Mouse (Mus musculus) large intestine, adult 2 months (tissue): Measurements from ENCODE around the gene Ppp1ca. TPM values are rescaled to one million over a fixed set of nuclear protein-coding genes. Genes with fewer than 3 reads are reported as not detected.

ENCODE experiments used
- DNase-seq: peaks from one replicate; pipeline ENCODE4 v3.0.0-alpha.2; 2012; ENCODE audit warnings: low read depth, low spot score
- WGBS: fragments of 180-500 bp; shearing (Covaris S2); methylation state at CpG from one replicate; pipeline ENCODE4 v1.1.7; 2018; 5-methylcytosine and 5-hydroxymethylcytosine counted together
- polyA plus RNA-seq: library from polyadenylated mRNA; depleted of rRNA; stranded (reverse); fragments of >200 nt; gene quantifications from 2 replicates; pipeline ENCODE4 v1.2.3, GENCODE M21; 2012

Ppp1ca gene
- polyA plus RNA-seq, 1 experiment, result 382 TPM

GRCm38 (mm10) chr19:4203604-4204326, 11.9 kb downstream of the Ppp1ca start:
- no peak for DNase-seq
- 71% methylated on average over 13 of the region's 13 CpGs for WGBS

GRCm38 (mm10) chr19:4204889-4205288, 13.0 kb downstream of the Ppp1ca start:
- DNase-seq, result no peak
- WGBS, result 51% methylated on average over 4 of the region's 4 CpGs

GRCm38 (mm10) chr19:4206971-4207370, 15.1 kb downstream of the Ppp1ca start:
- WGBS, result 6% methylated on average over 2 of the region's 2 CpGs
- DNase-seq, result no peak

GRCm38 (mm10) chr19:4208563-4208962, 16.7 kb downstream of the Ppp1ca start:
- no peak for DNase-seq

GRCm38 (mm10) chr19:4211891-4212588, 20.2 kb downstream of the Ppp1ca start:
- DNase-seq, result no peak
- 81% methylated on average over 4 of the region's 4 CpGs for WGBS

More at GRCm38 (mm10) chr19:4208563-4208962, 16.7 kb downstream of the Ppp1ca start:
- WGBS, result 79% methylated on average over 5 of the region's 5 CpGs

- WGBS, result 17% methylated on average over 9 of the region's 9 CpGs
Measured at GRCm38 (mm10) chr19:4213524-4213974, 21.7 kb downstream of the Ppp1ca start.

GRCm38 (mm10) chr19:4214071-4214770, 22.4 kb downstream of the Ppp1ca start, which contains the start of the genes Clcf1 and AC109138.7:
Clcf1 (plus strand) TSS chr19:4214238.
AC109138.7 (plus strand) TSS chr19:4214357.
- no peak for DNase-seq

More at GRCm38 (mm10) chr19:4213524-4213974, 21.7 kb downstream of the Ppp1ca start:
- DNase-seq, result no peak

GRCm38 (mm10) chr19:4214771-4215450, 23.0 kb downstream of the Ppp1ca start:
- WGBS, result under 1% methylated on average over 48 of the region's 81 CpGs
- no peak for DNase-seq

More at GRCm38 (mm10) chr19:4214071-4214770, 22.4 kb downstream of the Ppp1ca start, which contains the start of the genes Clcf1 and AC109138.7:
- WGBS, result 1% methylated on average over 47 of the region's 49 CpGs

- 7% methylated on average over 14 of the region's 21 CpGs for WGBS
- DNase-seq, result no peak
Measured at GRCm38 (mm10) chr19:4215451-4215840, 23.6 kb downstream of the Ppp1ca start.

- 34% methylated on average over 14 of the region's 14 CpGs for WGBS
- no peak for DNase-seq
Measured at GRCm38 (mm10) chr19:4216041-4216685, 24.3 kb downstream of the Ppp1ca start.

- no peak for DNase-seq
- 53% methylated on average over 5 of the region's 5 CpGs for whole genome bisulfite sequencing
Measured at GRCm38 (mm10) chr19:4217140-4217539, 25.3 kb downstream of the Ppp1ca start.

- DNase-seq, result no peak
- WGBS, result 64% methylated on average over 3 of the region's 3 CpGs
Measured at GRCm38 (mm10) chr19:4217855-4218254, 26.0 kb downstream of the Ppp1ca start.

GRCm38 (mm10) chr19:4218293-4218692, 26.4 kb downstream of the Ppp1ca start:
- WGBS, result 94% methylated on average over 11 of the region's 11 CpGs
- DNase-seq, result no peak

GRCm38 (mm10) chr19:4218784-4219183, 26.9 kb downstream of the Ppp1ca start:
- 76% methylated on average over 1 of the region's 1 CpGs for WGBS
- DNase-seq, result no peak

- WGBS, result 86% methylated on average over 6 of the region's 6 CpGs
- DNase-seq, result no peak
Measured at GRCm38 (mm10) chr19:4219943-4220342, 28.1 kb downstream of the Ppp1ca start.

GRCm38 (mm10) chr19:4220416-4220815, 28.6 kb downstream of the Ppp1ca start:
- no peak for DNase-seq
- WGBS, result 34% methylated on average over 4 of the region's 4 CpGs

GRCm38 (mm10) chr19:4220957-4221743, 29.3 kb downstream of the Ppp1ca start:
- no peak for DNase-seq
- WGBS, result 29% methylated on average over 14 of the region's 14 CpGs

GRCm38 (mm10) chr19:4222165-4222564, 30.3 kb downstream of the Ppp1ca start:
- 75% methylated on average over 11 of the region's 11 CpGs for WGBS
- no peak for DNase-seq
